Mouse (Mus musculus) bone marrow, adult 2 months (tissue): ENCODE measurements around the gene Tfcp2. TPM values are rescaled to one million over a fixed set of nuclear protein-coding genes. Genes with fewer than 3 reads are reported as not detected.
"Not testable (repeated sequence)": the region's sequence is repeated elsewhere in the genome, so short reads cannot be mapped to it uniquely, and the experiment has no call there.

Experiments used
- H3K27ac ChIP-seq: fragments of 200-500 bp; 2 replicates; pipeline ENCODE4 v1.5.1; 2012; ENCODE audit warnings: low read depth, mild to moderate bottlenecking, control low read depth, inconsistent platforms, low read length; ENCODE audit not compliant: control insufficient read depth, poor library complexity, insufficient read depth
- H3K4me1 ChIP-seq: fragments of 200-500 bp; 2 replicates; pipeline ENCODE4 v1.6.1; 2011; ENCODE audit warnings: low read length; ENCODE audit not compliant: control insufficient read depth, insufficient read depth
- H3K4me3 ChIP-seq: fragments of 200-500 bp; replicated peaks from 2 replicates; pipeline ENCODE3; 2011; ENCODE audit warnings: mild to moderate bottlenecking, low read depth, low read length, control low read depth; ENCODE audit not compliant: control insufficient read depth
- CTCF ChIP-seq: fragments of 200-500 bp; IDR thresholded peaks from 2 replicates; pipeline ENCODE4 v1.5.1; 2011; ENCODE audit warnings: low read length, control low read depth; ENCODE audit not compliant: control insufficient read depth, insufficient read depth
- POLR2A ChIP-seq: fragments of 200-500 bp; IDR thresholded peaks from 2 replicates; pipeline ENCODE4 v1.6.1; 2011; ENCODE audit warnings: low read depth, mild to moderate bottlenecking, control low read depth, low read length, borderline replicate concordance; ENCODE audit not compliant: control insufficient read depth
- WGBS: fragments of 180-500 bp; shearing (Covaris S2); methylation state at CpG from one replicate; pipeline ENCODE4 v1.1.7; 2018; 5-methylcytosine and 5-hydroxymethylcytosine counted together
- polyA plus RNA-seq: library from polyadenylated mRNA; stranded (reverse); fragments of >200 nt; gene quantifications from 2 replicates; pipeline ENCODE4 v1.2.4, GENCODE M21; 2011; ENCODE audit warnings: low replicate concordance; ENCODE audit not compliant: missing spikeins, insufficient read depth, insufficient read length

The Tfcp2 gene
- polyA plus RNA-seq, 1 experiment: 11.8 TPM

DNA sequence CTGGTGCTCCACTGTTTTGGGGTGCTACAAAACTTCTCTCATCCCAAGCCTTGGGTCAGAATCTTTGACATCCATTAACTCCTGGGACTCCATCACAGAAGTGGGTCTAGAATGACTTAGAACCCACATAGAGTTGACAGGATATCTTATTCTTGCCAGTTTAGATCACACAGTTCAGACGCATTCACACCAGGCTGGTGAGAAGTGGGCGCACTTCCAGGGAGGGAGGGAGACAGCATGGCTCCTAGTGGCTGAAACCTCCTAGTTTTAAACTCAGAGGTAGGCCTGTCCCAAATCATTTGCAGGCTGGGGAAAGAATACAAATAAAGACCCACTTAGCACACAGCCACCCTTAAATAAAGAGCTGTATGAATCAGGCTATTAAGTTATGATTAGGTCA, 22.6 kb upstream of the Tfcp2 start:
- WGBS: 59% methylated on average over 2 of the region's 2 CpGs
- Histone ChIP-seq H3K4me3 (no peak overlapping the region), H3K4me1 (no peaks in the 10 kb centered on the region), H3K27ac (no peak overlapping the region)
- TF ChIP-seq CTCF (no peak), POLR2A (no peak)

GRCm38 (mm10) chr15:100573946-100574345, 22.1 kb upstream of the Tfcp2 start:
- TF ChIP-seq POLR2A (no peak), CTCF (no peak)
- no peaks in the 10 kb centered on the region for H3K4me1 ChIP-seq
- H3K4me3 ChIP-seq: no peak overlapping the region
- 21% methylated on average over 6 of the region's 6 CpGs for WGBS
- no peak overlapping the region for H3K27ac ChIP-seq

- no peak for TF ChIP-seq POLR2A
- TF ChIP-seq CTCF: no peak
- H3K27ac ChIP-seq: no peak overlapping the region
- no peak overlapping the region for H3K4me3 ChIP-seq
- 71% methylated on average over 3 of the region's 3 CpGs for WGBS
- no peaks in the 10 kb centered on the region for H3K4me1 ChIP-seq
Observed at GRCm38 (mm10) chr15:100569239-100569638, 17.4 kb upstream of the Tfcp2 start.

DNA sequence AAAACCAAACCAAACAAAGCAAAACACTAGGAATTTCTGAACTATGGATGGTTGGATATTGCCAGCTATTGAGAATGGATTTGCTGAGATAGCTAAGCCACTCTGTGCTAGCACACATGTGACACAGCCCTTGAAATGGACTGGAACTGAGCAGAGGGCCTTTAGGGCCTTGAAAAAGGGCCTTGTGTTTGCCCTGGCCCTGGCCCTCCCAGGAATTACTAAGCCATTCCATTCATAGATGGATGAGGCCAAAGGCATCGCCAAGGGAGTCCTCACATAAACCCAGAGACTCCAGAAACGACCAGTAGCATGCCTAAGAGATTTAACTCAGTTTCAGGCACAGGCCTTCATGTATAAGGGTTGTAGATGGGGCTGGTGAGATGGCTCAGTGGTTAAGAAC, 14.7 kb upstream of the Tfcp2 start:
- no peak for TF ChIP-seq POLR2A
- no peak for TF ChIP-seq CTCF
- H3K4me3 ChIP-seq: no peak overlapping the region
- H3K4me1 ChIP-seq: no peaks in the 10 kb centered on the region
- no peak overlapping the region for H3K27ac ChIP-seq
- WGBS: 64% methylated on average over 2 of the region's 2 CpGs

GRCm38 (mm10) chr15:100557705-100558433, 6.1 kb upstream of the Tfcp2 start:
- peak overlapping the region; percentile 16 for H3K4me3 ChIP-seq
- no peak overlapping the region for H3K27ac ChIP-seq
- peaks cover 4% of the 10 kb centered on the region; the same call in 1 of the 2 replicates for H3K4me1 ChIP-seq
- 58% methylated on average over 5 of the region's 5 CpGs for WGBS
- no peak for TF ChIP-seq POLR2A
- no peak for TF ChIP-seq CTCF

DNA sequence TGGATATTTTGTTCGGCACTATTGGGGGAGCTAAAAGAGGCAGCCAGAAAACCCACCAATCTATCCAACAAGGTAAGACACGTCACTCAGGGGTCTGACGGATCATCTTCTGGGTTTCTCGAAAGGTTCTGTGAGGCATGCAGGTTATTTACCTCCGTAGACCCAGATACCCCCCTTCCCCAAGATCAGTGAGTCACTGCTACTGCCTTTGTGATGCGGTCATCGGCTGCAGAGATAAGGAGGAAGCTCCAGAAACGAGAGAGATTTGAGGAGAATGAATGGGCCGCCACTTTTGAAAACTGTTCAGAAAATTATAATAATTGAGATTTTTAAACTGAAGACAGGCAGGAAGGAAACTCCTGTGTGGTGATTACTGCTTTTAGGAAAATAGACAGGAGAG, 4.6 kb upstream of the Tfcp2 start:
- WGBS: 77% methylated on average over 9 of the region's 9 CpGs
- Histone ChIP-seq H3K4me3 (no peak overlapping the region), H3K27ac (no peak overlapping the region), H3K4me1 (peaks cover 4% of the 10 kb centered on the region; the same call in 1 of the 2 replicates)
- TF ChIP-seq CTCF (no peak), POLR2A (no peak)

DNA sequence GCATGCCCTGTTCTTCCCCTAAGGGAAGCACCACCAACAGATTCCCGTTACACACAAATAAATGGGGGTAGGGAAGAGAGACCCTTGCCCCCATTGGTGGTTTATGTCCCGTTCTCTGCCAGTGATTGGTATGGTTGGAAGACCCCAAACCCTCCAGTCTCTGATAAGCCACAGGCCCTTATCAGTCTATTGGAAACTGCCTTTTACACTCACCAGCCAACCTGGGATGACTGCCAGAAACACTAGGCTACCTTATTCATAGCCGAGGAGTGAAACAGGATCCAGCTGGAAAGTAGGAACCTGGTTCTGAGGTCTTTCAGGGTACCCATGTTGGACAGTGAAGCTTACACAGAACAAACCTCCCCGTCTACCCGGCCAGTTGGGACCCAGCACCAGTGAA, 4.2 kb upstream of the Tfcp2 start:
- Histone ChIP-seq H3K4me1 (peaks cover 6% of the 10 kb centered on the region), H3K27ac (no peak overlapping the region), H3K4me3 (no peak overlapping the region)
- WGBS: 67% methylated on average over 5 of the region's 5 CpGs
- no peak for TF ChIP-seq POLR2A
- TF ChIP-seq CTCF: no peak

- H3K27ac ChIP-seq: no peak overlapping the region
- TF ChIP-seq POLR2A (no peak), CTCF (no peak)
- WGBS: 87% methylated on average over 4 of the region's 4 CpGs
Observed at GRCm38 (mm10) chr15:100550280-100550679, 1.5 kb downstream of the Tfcp2 start.

DNA sequence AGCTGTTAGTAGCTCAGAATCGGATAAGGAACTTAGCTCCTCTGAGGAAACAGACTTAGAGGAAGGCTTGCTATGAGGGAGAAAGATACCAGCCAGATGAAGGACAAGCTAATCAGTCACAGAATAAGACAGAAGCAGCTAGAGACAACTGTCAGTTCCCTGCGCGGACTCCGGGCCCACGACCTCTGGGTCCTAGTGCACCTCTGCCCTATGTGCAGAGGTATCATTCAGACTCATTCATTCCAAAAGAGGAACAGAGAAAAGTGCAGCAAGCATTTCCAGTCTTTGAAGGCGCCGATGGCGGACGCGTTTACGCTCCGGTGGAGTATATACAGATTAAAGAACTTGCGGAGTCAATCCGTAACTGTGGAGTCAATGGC, 8.2 kb downstream of the Tfcp2 start:
- H3K4me1 ChIP-seq, H3K4me3 ChIP-seq, H3K27ac ChIP-seq: not testable (repeated sequence)
- 76% methylated on average over 14 of the region's 14 CpGs for WGBS

More at GRCm38 (mm10) chr15:100550280-100550679, 1.5 kb downstream of the Tfcp2 start:
- H3K4me1 ChIP-seq: peaks cover 4% of the 10 kb centered on the region
- no peak overlapping the region for H3K4me3 ChIP-seq

DNA sequence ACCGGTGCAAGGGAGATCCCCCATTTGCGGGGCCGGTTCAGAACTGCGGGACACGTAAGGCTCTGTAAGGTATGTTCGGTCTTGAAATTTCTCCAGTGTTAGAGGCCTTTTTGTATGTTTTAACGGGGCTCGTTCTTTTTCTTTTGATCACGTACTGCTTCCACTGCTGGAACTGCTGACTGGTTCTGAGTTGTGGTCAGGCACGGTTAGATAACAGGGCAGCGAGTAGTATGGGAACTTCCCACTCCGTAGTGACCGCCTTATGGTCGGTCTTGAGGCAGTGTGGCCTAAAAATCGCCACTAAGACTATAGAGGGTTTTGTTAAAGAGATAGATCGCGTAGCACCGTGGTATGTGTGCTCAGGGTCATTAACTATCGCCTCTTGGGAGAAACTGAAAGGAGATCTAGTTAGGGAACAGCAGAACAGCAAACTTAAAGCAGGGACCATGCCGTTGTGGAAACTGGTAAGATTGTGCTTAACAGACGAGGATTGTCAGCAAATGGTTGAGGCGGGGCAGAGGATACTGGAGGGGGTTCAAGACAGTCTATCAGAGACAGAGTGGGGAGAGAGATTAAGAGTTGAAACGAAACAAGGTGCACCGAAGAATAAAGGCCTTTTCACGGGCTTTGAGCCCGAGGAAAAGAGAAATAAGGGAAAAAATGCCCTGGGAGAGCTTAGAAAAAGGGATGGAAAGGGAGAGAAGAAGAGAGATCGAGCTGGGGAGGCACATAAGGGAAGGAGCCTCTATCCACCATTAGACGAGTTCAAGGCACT, 8.7 kb downstream of the Tfcp2 start:
- not testable (repeated sequence) for H3K27ac ChIP-seq, H3K4me1 ChIP-seq, H3K4me3 ChIP-seq
- WGBS: 70% methylated on average over 28 of the region's 28 CpGs
